9 mouse cellular contexts compared by ENCODE assay signal in the genomic region with DNA sequence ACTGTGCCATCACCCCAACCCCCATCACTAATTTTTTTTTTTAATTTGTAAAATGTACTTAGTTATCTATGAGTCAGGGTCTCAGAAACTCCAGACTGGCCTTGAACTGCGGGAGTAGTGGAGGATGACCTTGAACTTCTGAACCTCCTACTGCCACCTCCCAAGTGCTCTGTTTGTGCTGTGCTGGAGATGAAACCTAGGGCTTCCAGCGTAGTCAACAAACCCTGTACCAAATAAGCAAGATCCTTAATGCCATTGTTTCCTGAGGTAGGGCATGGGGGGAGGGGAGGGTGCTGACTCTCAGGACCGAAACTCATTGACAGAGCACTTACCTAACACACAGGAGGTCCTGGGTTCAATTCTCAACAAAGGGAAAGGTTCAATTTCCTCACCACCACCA.
DNase-seq lines count a peak whose midpoint lies in the region; ATAC-seq lines count a peak whose summit lies in the region.
"Had no signal": no experiment of that assay in that cellular context is flagged by ENCODE, and none has a peak within 500 bp of the region (broad histone marks: within the 10 kb centered on the region; RNA-seq: fewer than 3 reads in every experiment).

No protein-coding gene starts in this region.

- peaks cover 4% of the 10 kb centered on the region; the same call in 1 of the 2 replicates for H3K27me3 ChIP-seq in hindbrain, embryonic 12.5 days
- H3K27me3 ChIP-seq in hindbrain, embryonic 16.5 days (replicated peaks; ENCODE audit: control insufficient read depth, insufficient read depth, low read length) = no peaks in the 10 kb centered on the region
- peaks cover 16% of the 10 kb centered on the region for H3K27me3 ChIP-seq in embryonic facial prominence, embryonic 10.5 days (replicated peaks; ENCODE audit: low read depth, poor library complexity, severe bottlenecking)
- peaks cover 12% of the 10 kb centered on the region; the same call in 1 of the 2 replicates for H3K27me3 ChIP-seq in limb, embryonic 10.5 days (ENCODE audit: low read depth, poor library complexity, severe bottlenecking)

- H3K27ac ChIP-seq in hindbrain, embryonic 12.5 days = peak overlapping the region; percentile 64; the same call in 1 of the 2 replicates
- no peak overlapping the region for H3K27ac ChIP-seq in hindbrain, embryonic 16.5 days (ENCODE audit: low read depth, low read length)
- 0 out of 2 replicates have a peak overlapping the region, but pooled peaks have one; percentile 35 for H3K27ac ChIP-seq in embryonic facial prominence, embryonic 10.5 days (replicated peaks)
- peak overlapping the region; percentile 83 for H3K27ac ChIP-seq in limb, embryonic 10.5 days
- H3K27ac ChIP-seq: limb, embryonic 15.5 days had no signal

- H3K4me1 ChIP-seq in hindbrain, embryonic 12.5 days = peaks cover 11% of the 10 kb centered on the region; the same call in 1 of the 2 replicates
- peaks cover 5% of the 10 kb centered on the region for H3K4me1 ChIP-seq in hindbrain, embryonic 16.5 days (ENCODE audit: control insufficient read depth, insufficient read depth, low read depth, low read length)
- peaks cover 21% of the 10 kb centered on the region for H3K4me1 ChIP-seq in embryonic facial prominence, embryonic 10.5 days
- H3K4me1 ChIP-seq in limb, embryonic 10.5 days = peaks cover 36% of the 10 kb centered on the region

- WGBS in hindbrain, embryonic 12.5 days = 31% methylated on average over 3 of the region's 3 CpGs
- 49% methylated on average over 3 of the region's 3 CpGs for WGBS in hindbrain, embryonic 16.5 days
- whole genome bisulfite sequencing in embryonic facial prominence, embryonic 10.5 days = 22% methylated on average over 3 of the region's 3 CpGs
- WGBS in limb, embryonic 10.5 days = 45% methylated on average over 3 of the region's 3 CpGs

- peak; percentile 74 for DNase-seq in R1 (ENCODE audit: low read depth, low spot score)
- DNase-seq in embryonic facial prominence, embryonic 10.5 days (ENCODE audit: low spot score) = no peak
- no peak for DNase-seq in limb, embryonic 10.5 days (ENCODE audit: low spot score)
- no peak for DNase-seq in thymus, postnatal 14 days
- no peak for DNase-seq in left cerebral cortex, postnatal 4 days

- intact Hi-C loops in left cerebral cortex, postnatal 4 days (cut with DNase I) = loop anchor here (10.0 kb wide), 1 partner anchor 1771 kb away; no protein-coding TSS in a partner anchor

- no peaks in the 10 kb centered on the region for H3K9me3 ChIP-seq in hindbrain, embryonic 12.5 days (replicated peaks)
- no peaks in the 10 kb centered on the region for H3K9me3 ChIP-seq in hindbrain, embryonic 16.5 days (ENCODE audit: control insufficient read depth, low read length)
- H3K9me3 ChIP-seq in embryonic facial prominence, embryonic 10.5 days = no peaks in the 10 kb centered on the region
- no peaks in the 10 kb centered on the region for H3K9me3 ChIP-seq in limb, embryonic 10.5 days (replicated peaks)
- H3K9me3 ChIP-seq: limb, embryonic 15.5 days had no signal

- no peak overlapping the region for H3K4me3 ChIP-seq in hindbrain, embryonic 12.5 days
- no peak overlapping the region for H3K4me3 ChIP-seq in hindbrain, embryonic 16.5 days (ENCODE audit: low read length)
- no peak overlapping the region for H3K4me3 ChIP-seq in embryonic facial prominence, embryonic 10.5 days
- H3K4me3 ChIP-seq in limb, embryonic 10.5 days = no peak overlapping the region

- no peaks in the 10 kb centered on the region for H3K36me3 ChIP-seq in hindbrain, embryonic 12.5 days
- H3K36me3 ChIP-seq in hindbrain, embryonic 16.5 days (ENCODE audit: control insufficient read depth, insufficient read depth, low read length) = no peaks in the 10 kb centered on the region
- no peaks in the 10 kb centered on the region for H3K36me3 ChIP-seq in embryonic facial prominence, embryonic 10.5 days (replicated peaks)
- H3K36me3 ChIP-seq in limb, embryonic 10.5 days = no peaks in the 10 kb centered on the region
- H3K36me3 ChIP-seq: limb, embryonic 15.5 days had no signal

- H3K9ac ChIP-seq in hindbrain, embryonic 12.5 days = no peak overlapping the region
- H3K9ac ChIP-seq in hindbrain, embryonic 16.5 days (ENCODE audit: low read depth, low read length) = no peak overlapping the region
- H3K9ac ChIP-seq: limb, embryonic 15.5 days; liver, postnatal 0 days had no signal

- H3K4me2 ChIP-seq in hindbrain, embryonic 12.5 days (replicated peaks) = no peak overlapping the region
- H3K4me2 ChIP-seq in hindbrain, embryonic 16.5 days (ENCODE audit: low read length) = no peak overlapping the region

- no peak for ATAC-seq in hindbrain, embryonic 12.5 days (ENCODE audit: low FRiP score)
- no peak for ATAC-seq in hindbrain, embryonic 16.5 days
